Mouse (Mus musculus): ENCODE measurements around the gene Tent4b. TPM values are rescaled to one million over a fixed set of nuclear protein-coding genes. Genes with fewer than 3 reads are reported as not detected.

The Tent4b gene
- polyA plus RNA-seq, 1 experiment from 2014 or later: 5.9 TPM

- Histone ChIP-seq H3K9ac (ENCODE audit: low read depth, low read length) (no peak overlapping the region), H3K27me3 (replicated peaks; ENCODE audit: control insufficient read depth, insufficient read depth, low read length) (no peaks in the 10 kb centered on the region), H3K4me1 (replicated peaks; ENCODE audit: control insufficient read depth, insufficient read depth, low read length) (no peaks in the 10 kb centered on the region), H3K9me3 (ENCODE audit: control insufficient read depth) (no peaks in the 10 kb centered on the region), H3K36me3 (ENCODE audit: control insufficient read depth, insufficient read depth) (peaks cover 23% of the 10 kb centered on the region; the same call in 1 of the 2 replicates), H3K27ac (ENCODE audit: low read depth, low read length) (no peak overlapping the region), H3K4me2 (replicated peaks; ENCODE audit: low read depth) (no peak overlapping the region), H3K4me3 (ENCODE audit: low read depth, low read length) (no peak overlapping the region)
- WGBS: 87% methylated on average over 11 of the region's 11 CpGs
- no peak for ATAC-seq
- no peak for TF ChIP-seq CTCF (IDR thresholded peaks at IDR 0.05; ENCODE audit: low read depth)
Observed at GRCm38 (mm10) chr8:88258544-88258943, 59.5 kb downstream of the Tent4b start.

- H3K4me3 ChIP-seq (ENCODE audit: low read depth, low read length): no peak overlapping the region
- no peaks in the 10 kb centered on the region for H3K9me3 ChIP-seq (ENCODE audit: control insufficient read depth)
- no peak overlapping the region for H3K9ac ChIP-seq (ENCODE audit: low read depth, low read length)
- no peak for ATAC-seq
- TF ChIP-seq CTCF (IDR thresholded peaks at IDR 0.05; ENCODE audit: low read depth): no peak
- H3K27ac ChIP-seq (ENCODE audit: low read depth, low read length): no peak overlapping the region
- peaks cover 10% of the 10 kb centered on the region; the same call in 1 of the 2 replicates for H3K36me3 ChIP-seq (ENCODE audit: control insufficient read depth, insufficient read depth)
- 84% methylated on average over 7 of the region's 7 CpGs for WGBS
- H3K4me1 ChIP-seq (replicated peaks; ENCODE audit: control insufficient read depth, insufficient read depth, low read length): no peaks in the 10 kb centered on the region
- no peak overlapping the region for H3K4me2 ChIP-seq (replicated peaks; ENCODE audit: low read depth)
- H3K27me3 ChIP-seq (replicated peaks; ENCODE audit: control insufficient read depth, insufficient read depth, low read length): no peaks in the 10 kb centered on the region
Observed at GRCm38 (mm10) chr8:88260466-88260980, 61.5 kb downstream of the Tent4b start.

DNA sequence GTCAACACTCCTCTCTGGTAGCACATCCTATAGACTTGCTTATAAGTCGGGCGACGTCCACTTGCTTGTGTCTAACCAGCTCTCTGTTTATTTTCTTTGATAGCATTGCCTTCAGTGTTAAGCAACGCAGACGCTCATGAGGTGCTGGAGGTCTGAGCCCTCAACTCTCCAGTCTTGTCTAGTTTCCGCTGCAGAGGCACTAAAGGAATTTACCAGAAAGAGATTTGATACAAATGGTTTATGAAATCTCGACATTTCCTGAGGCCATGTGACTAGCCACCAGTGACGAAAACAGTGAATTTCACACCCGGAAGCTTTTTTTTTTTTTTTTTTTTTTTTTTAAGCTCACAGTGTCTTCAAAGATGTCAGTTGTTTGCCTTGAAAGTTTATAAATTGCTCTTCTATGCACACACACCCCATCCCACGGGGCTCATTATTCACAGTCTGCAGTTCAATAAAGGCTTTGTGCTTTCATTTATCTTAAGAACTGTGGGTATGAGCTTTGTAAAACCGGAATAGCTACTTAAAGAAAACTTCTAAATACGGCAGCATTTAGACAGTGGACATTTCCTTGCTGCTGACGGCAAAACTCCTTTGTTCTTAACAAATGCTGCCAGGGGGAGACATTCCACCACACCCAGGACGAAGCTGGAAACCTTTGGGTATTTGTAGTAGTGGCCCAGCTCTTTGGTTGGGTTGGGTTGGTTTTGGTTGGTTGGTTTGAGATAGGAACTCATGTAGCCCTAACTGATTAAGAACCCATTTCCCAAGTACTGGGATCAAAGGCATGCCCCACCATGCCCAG is 64.0 kb downstream of the Tent4b start:
- no peak overlapping the region for H3K9ac ChIP-seq (ENCODE audit: low read depth, low read length)
- 27% methylated on average over 14 of the region's 14 CpGs for WGBS
- H3K27ac ChIP-seq (ENCODE audit: low read depth, low read length): no peak overlapping the region
- no peak for TF ChIP-seq CTCF (IDR thresholded peaks at IDR 0.05; ENCODE audit: low read depth)
- H3K36me3 ChIP-seq (ENCODE audit: control insufficient read depth, insufficient read depth): no peaks in the 10 kb centered on the region
- H3K27me3 ChIP-seq (replicated peaks; ENCODE audit: control insufficient read depth, insufficient read depth, low read length): no peaks in the 10 kb centered on the region
- no peak overlapping the region for H3K4me2 ChIP-seq (replicated peaks; ENCODE audit: low read depth)
- ATAC-seq: no peak
- H3K4me1 ChIP-seq (replicated peaks; ENCODE audit: control insufficient read depth, insufficient read depth, low read length): no peaks in the 10 kb centered on the region
- no peaks in the 10 kb centered on the region for H3K9me3 ChIP-seq (ENCODE audit: control insufficient read depth)
- no peak overlapping the region for H3K4me3 ChIP-seq (ENCODE audit: low read depth, low read length)

DNA sequence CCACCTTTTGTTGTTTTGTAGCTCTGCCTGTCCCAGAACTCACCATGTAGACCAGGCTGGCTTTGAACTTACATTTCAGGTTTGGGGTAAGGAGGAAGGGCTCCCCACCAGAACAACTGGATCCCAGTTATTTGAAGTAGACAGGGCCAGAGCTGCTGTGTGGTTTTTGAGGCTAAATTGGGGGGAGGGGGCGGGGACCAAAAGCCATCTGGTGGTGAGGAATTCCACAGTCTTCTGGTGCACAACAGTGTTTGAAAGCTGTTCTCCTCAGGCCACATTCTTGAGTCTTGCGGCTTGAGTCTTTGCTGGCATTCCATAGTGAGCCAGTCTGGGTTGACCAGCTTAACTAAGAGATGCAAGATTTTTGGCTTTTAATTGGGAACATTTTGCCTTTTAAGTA is 66.5 kb downstream of the Tent4b start:
- TF ChIP-seq CTCF (IDR thresholded peaks at IDR 0.05; ENCODE audit: low read depth): no peak
- WGBS: 17% methylated on average over 2 of the region's 2 CpGs
- no peak overlapping the region for H3K9ac ChIP-seq (ENCODE audit: low read depth, low read length)
- H3K36me3 ChIP-seq (ENCODE audit: control insufficient read depth, insufficient read depth): no peaks in the 10 kb centered on the region
- no peak for ATAC-seq
- no peak overlapping the region for H3K4me3 ChIP-seq (ENCODE audit: low read depth, low read length)
- H3K27ac ChIP-seq (ENCODE audit: low read depth, low read length): no peak overlapping the region
- no peaks in the 10 kb centered on the region for H3K27me3 ChIP-seq (replicated peaks; ENCODE audit: control insufficient read depth, insufficient read depth, low read length)
- no peaks in the 10 kb centered on the region for H3K9me3 ChIP-seq (ENCODE audit: control insufficient read depth)
- H3K4me1 ChIP-seq (replicated peaks; ENCODE audit: control insufficient read depth, insufficient read depth, low read length): no peaks in the 10 kb centered on the region
- H3K4me2 ChIP-seq (replicated peaks; ENCODE audit: low read depth): no peak overlapping the region

- peak; percentile 88 for TF ChIP-seq CTCF (IDR thresholded peaks at IDR 0.05; ENCODE audit: low read depth)
- Histone ChIP-seq H3K4me2 (replicated peaks; ENCODE audit: low read depth) (no peak overlapping the region), H3K9ac (ENCODE audit: low read depth, low read length) (no peak overlapping the region), H3K36me3 (ENCODE audit: control insufficient read depth, insufficient read depth) (no peaks in the 10 kb centered on the region), H3K27me3 (replicated peaks; ENCODE audit: control insufficient read depth, insufficient read depth, low read length) (0 out of 2 replicates have a peak, but pooled peaks cover under 1% of the 10 kb centered on the region), H3K9me3 (ENCODE audit: control insufficient read depth) (no peaks in the 10 kb centered on the region), H3K4me3 (ENCODE audit: low read depth, low read length) (no peak overlapping the region), H3K27ac (ENCODE audit: low read depth, low read length) (no peak overlapping the region), H3K4me1 (replicated peaks; ENCODE audit: control insufficient read depth, insufficient read depth, low read length) (no peaks in the 10 kb centered on the region)
- WGBS: 43% methylated on average over 10 of the region's 10 CpGs
- no peak for ATAC-seq
Observed at GRCm38 (mm10) chr8:88266170-88266800, 67.3 kb downstream of the Tent4b start.

GRCm38 (mm10) chr8:88266801-88267403 is 67.9 kb downstream of the Tent4b start:
- H3K36me3 ChIP-seq (ENCODE audit: control insufficient read depth, insufficient read depth): no peaks in the 10 kb centered on the region
- no peak overlapping the region for H3K9ac ChIP-seq (ENCODE audit: low read depth, low read length)
- no peak overlapping the region for H3K4me3 ChIP-seq (ENCODE audit: low read depth, low read length)
- no peaks in the 10 kb centered on the region for H3K4me1 ChIP-seq (replicated peaks; ENCODE audit: control insufficient read depth, insufficient read depth, low read length)
- H3K4me2 ChIP-seq (replicated peaks; ENCODE audit: low read depth): no peak overlapping the region
- H3K27ac ChIP-seq (ENCODE audit: low read depth, low read length): no peak overlapping the region
- no peak for TF ChIP-seq CTCF (IDR thresholded peaks at IDR 0.05; ENCODE audit: low read depth)
- H3K9me3 ChIP-seq (ENCODE audit: control insufficient read depth): no peaks in the 10 kb centered on the region
- peaks cover 7% of the 10 kb centered on the region for H3K27me3 ChIP-seq (replicated peaks; ENCODE audit: control insufficient read depth, insufficient read depth, low read length)
- no peak for ATAC-seq
- WGBS: 71% methylated on average over 14 of the region's 14 CpGs
